Mouse (Mus musculus): Measurements from ENCODE around the gene Asb14. TPM values are rescaled to one million over a fixed set of nuclear protein-coding genes. Genes with fewer than 3 reads are reported as not detected.

The Asb14 gene
- polyA plus RNA-seq (2015; fragmentation: Nextera tagmentation; extraction: Ambion mirVana): 0.12 TPM in 1 of 2 replicates, not detected in the other

DNA sequence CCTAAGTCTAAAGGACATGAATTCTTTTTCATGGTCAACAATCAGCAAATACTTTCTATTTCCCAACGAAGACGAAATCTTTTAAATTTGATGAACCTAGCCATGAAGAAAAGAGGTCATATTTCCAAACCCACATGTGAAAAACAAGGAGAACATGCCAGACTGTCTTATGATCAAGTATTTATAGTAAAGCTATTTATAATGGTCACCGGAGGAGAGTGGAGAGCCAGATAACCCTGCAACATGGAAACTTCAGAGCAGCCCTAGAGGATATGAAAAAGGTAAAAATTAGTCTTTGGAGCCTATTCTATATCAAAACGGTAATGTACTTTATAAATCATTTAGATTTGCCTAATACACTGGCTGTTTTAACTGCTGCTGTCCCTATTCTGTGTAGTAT is at the start of gene Asb14:
Asb14 (plus strand) TSS at position 166 of the 400 bp plus-strand sequence.
- Histone ChIP-seq H3K36me3 (no peaks in the 10 kb centered on the region), H3K4me2 (no peak within 1 kb of the TSS), H3K9me3 (replicated peaks) (no peaks in the 10 kb centered on the region), H3K4me3 (replicated peaks) (no peak within 1 kb of the TSS), H3K27me3 (no peaks in the 10 kb centered on the region), H3K9ac (no peak within 1 kb of the TSS), H3K27ac (no peak within 1 kb of the TSS), H3K4me1 (no peaks in the 10 kb centered on the region)
- 92% methylated on average over 4 of the region's 4 CpGs for WGBS
- ATAC-seq (replicated peaks; ENCODE audit: low FRiP score): no peak

DNA sequence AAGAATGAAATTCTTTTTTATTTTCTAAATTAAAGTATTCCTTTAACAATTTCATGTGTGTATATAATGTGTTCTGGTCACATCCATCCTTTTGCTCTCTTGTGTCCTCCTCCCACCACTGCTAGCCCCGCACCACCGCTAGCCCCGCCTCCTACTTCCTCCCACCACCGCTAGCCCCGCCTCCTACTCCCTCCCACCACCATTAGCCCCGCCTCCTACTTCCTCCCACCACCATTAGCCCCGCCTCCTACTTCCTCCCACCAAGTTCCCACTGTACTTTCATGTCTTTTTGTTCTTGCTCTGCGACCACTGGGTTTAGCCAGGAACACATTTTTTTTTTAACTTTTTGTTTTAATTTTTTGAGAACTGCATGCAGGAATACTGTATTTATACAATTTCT is 41.3 kb upstream of the Asb14 start:
- Histone ChIP-seq H3K9me3 (replicated peaks) (no peaks in the 10 kb centered on the region), H3K36me3 (no peaks in the 10 kb centered on the region), H3K9ac (no peak overlapping the region), H3K27ac (no peak overlapping the region), H3K4me3 (replicated peaks) (no peak overlapping the region), H3K4me1 (no peaks in the 10 kb centered on the region), H3K4me2 (no peak overlapping the region), H3K27me3 (no peaks in the 10 kb centered on the region)
- no peak for ATAC-seq (replicated peaks; ENCODE audit: low FRiP score)
- WGBS: 84% methylated on average over 8 of the region's 8 CpGs

DNA sequence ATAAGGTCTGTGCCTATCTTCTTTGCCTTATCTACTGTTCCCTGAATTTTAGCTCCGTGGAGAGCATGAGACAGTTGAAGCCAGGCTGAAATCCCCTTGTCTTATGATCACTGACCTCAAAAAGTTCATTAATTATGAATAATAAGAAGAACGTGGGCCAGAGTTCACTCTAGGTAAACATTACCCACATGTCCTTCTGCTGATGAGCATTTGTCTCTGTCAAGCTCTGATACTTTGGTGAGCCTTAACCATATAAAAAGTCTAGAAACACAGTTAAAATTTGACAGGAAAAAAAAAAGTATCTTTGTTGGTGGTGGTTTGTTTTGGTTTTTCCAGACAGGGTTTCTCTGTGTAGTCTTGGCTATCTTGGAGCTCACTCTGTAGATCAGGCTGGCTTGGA is 40.3 kb upstream of the Asb14 start:
- ATAC-seq (replicated peaks; ENCODE audit: low FRiP score): no peak
- H3K4me2 ChIP-seq: no peak overlapping the region
- 64% methylated on average over 2 of the region's 2 CpGs for WGBS
- no peaks in the 10 kb centered on the region for H3K4me1 ChIP-seq
- no peaks in the 10 kb centered on the region for H3K27me3 ChIP-seq
- H3K27ac ChIP-seq: no peak overlapping the region
- no peak overlapping the region for H3K9ac ChIP-seq
- H3K4me3 ChIP-seq (replicated peaks): no peak overlapping the region
- H3K9me3 ChIP-seq (replicated peaks): no peaks in the 10 kb centered on the region
- no peaks in the 10 kb centered on the region for H3K36me3 ChIP-seq

DNA sequence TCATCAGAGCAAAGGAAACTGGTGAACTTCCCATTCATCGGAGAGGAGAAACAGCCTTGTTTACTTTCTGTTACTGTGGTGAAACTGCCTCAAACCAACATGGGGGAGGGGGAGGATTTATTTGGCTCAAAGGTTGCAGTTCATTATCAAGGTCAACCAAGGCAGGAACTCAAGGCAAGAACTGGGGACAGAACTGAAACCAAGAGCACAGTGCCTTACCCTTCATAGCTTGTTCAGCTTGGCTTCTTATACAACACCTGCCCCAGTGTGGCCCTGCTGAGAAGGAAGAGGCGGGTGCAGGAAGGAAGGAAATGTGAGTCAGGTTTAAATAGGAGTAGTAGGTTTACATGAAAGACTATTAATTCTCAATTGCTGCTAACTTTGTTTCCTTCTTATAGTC is 36.0 kb upstream of the Asb14 start:
- no peak for ATAC-seq (replicated peaks; ENCODE audit: low FRiP score)
- no peaks in the 10 kb centered on the region for H3K36me3 ChIP-seq
- H3K27me3 ChIP-seq: no peaks in the 10 kb centered on the region
- H3K4me3 ChIP-seq (replicated peaks): no peak overlapping the region
- no peak overlapping the region for H3K4me2 ChIP-seq
- no peaks in the 10 kb centered on the region for H3K9me3 ChIP-seq (replicated peaks)
- 71% methylated on average over 2 of the region's 2 CpGs for WGBS
- H3K9ac ChIP-seq: no peak overlapping the region
- H3K27ac ChIP-seq: peak overlapping the region; percentile 16; the same call in 1 of the 2 replicates
- H3K4me1 ChIP-seq: no peaks in the 10 kb centered on the region

DNA sequence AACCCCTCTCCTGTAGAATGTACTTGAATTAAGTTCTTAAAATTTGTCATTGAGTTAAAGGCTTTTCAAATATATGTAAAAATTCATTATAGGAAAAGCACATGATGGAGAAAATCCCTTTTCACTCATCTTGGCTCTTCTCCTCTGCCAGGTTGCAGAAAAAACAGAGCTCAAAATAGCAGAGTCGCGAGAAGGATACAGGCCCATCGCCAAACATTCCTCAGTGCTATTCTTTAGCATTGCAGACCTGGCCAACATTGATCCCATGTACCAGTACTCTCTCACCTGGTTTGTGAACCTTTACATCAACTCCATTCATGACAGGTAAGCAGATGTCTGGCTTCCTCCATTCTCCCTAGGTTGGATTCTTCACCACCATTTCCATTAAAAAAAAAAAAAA is 35.3 kb upstream of the Asb14 start:
- Histone ChIP-seq H3K9ac (no peak overlapping the region), H3K27ac (no peak overlapping the region), H3K4me1 (no peaks in the 10 kb centered on the region), H3K4me2 (no peak overlapping the region), H3K36me3 (no peaks in the 10 kb centered on the region), H3K27me3 (no peaks in the 10 kb centered on the region), H3K4me3 (replicated peaks) (no peak overlapping the region), H3K9me3 (replicated peaks) (no peaks in the 10 kb centered on the region)
- 95% methylated on average over 3 of the region's 3 CpGs for WGBS
- no peak for ATAC-seq (replicated peaks; ENCODE audit: low FRiP score)

DNA sequence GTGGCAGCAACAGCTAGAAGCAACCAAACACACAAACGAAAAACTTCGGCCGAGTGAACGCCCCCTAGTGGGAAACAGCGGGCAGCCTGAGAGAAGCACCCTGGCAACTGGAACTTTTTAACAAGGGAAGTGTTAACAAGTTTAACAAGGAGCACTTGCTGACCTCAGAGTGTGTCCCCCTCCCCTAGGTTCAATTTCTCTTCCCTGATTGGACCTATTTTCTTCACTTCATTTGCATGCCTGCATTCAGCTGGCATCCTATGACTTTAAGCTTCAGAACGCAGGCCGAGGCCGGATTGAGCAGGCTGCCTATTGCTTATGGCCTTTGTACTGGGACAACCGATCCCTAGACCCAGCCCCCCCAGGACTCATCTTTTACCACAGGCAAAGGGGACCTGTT is 27.0 kb upstream of the Asb14 start:
- no peak overlapping the region for H3K4me2 ChIP-seq
- WGBS: 74% methylated on average over 9 of the region's 9 CpGs
- no peak for ATAC-seq (replicated peaks; ENCODE audit: low FRiP score)
- no peaks in the 10 kb centered on the region for H3K36me3 ChIP-seq
- no peaks in the 10 kb centered on the region for H3K4me1 ChIP-seq
- no peaks in the 10 kb centered on the region for H3K9me3 ChIP-seq (replicated peaks)
- H3K27me3 ChIP-seq: no peaks in the 10 kb centered on the region
- H3K4me3 ChIP-seq (replicated peaks): no peak overlapping the region
- H3K27ac ChIP-seq: no peak overlapping the region
- H3K9ac ChIP-seq: no peak overlapping the region

DNA sequence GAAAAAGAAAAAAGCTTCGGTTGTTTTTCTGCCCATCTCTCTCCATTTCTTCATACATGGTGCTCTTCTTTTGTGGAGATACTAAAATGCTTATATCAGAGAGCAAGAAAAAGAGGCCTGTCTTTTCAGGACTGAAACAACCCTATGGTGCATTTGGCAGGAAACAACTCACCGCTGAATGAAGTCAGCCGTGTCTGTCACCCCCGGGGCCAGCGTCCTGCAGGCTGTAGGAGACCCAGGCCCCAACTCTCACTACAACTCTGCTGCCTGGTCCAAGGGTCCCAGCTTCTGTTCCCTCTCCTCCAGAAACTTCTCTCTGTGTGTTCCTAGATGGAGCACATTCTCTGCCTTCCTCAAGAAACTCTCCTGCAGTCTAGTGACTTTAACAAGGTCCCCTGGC is 26.1 kb upstream of the Asb14 start:
- H3K4me2 ChIP-seq: no peak overlapping the region
- H3K36me3 ChIP-seq: no peaks in the 10 kb centered on the region
- no peak overlapping the region for H3K27ac ChIP-seq
- no peaks in the 10 kb centered on the region for H3K9me3 ChIP-seq (replicated peaks)
- H3K27me3 ChIP-seq: no peaks in the 10 kb centered on the region
- H3K9ac ChIP-seq: no peak overlapping the region
- no peak overlapping the region for H3K4me3 ChIP-seq (replicated peaks)
- no peaks in the 10 kb centered on the region for H3K4me1 ChIP-seq
- WGBS: 85% methylated on average over 5 of the region's 5 CpGs
- ATAC-seq (replicated peaks; ENCODE audit: low FRiP score): no peak

DNA sequence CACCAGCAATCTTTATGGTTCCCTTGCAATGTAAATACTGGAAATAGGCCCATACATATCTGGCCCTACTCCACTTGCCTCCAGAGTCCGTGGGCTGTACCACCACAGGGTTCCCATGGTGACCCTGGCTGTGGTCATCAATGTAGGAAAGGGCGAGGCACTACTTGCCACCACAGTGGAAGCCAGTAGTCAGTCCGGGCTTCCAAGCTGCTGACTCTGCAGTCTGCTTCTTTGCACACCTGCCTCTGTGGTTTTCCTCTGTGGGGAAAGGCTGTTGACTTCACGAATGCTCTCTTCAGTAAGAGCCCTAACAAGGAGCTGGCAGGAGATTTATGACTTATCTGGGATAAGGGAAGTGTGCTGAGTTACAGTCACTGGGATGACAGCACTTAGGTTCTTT is 15.6 kb upstream of the Asb14 start:
- H3K9me3 ChIP-seq (replicated peaks): no peaks in the 10 kb centered on the region
- WGBS: 67% methylated on average over 4 of the region's 4 CpGs
- no peaks in the 10 kb centered on the region for H3K27me3 ChIP-seq
- ATAC-seq (replicated peaks; ENCODE audit: low FRiP score): no peak
- H3K4me3 ChIP-seq (replicated peaks): no peak overlapping the region
- no peaks in the 10 kb centered on the region for H3K36me3 ChIP-seq
- H3K4me1 ChIP-seq: no peaks in the 10 kb centered on the region
- H3K27ac ChIP-seq: no peak overlapping the region
- H3K4me2 ChIP-seq: no peak overlapping the region
- no peak overlapping the region for H3K9ac ChIP-seq

DNA sequence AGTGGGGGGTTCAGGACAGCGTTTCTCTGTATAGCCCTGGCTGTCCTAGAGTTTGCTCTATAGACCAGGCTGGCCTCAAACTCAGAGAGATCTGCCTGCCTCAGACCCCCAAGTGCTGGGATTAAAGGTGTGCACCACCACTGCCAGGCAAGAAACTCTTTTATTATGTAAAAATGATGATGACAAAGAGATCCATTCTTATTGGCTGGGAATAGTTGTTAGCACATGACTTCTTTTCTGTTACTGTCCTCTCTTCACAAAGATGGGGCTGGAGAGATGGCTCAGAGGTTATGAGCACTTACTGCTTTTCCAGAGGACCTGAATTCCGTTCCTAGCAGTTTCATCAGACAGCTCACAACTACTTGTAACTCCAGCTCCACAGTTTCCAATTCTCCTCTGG is 14.4 kb upstream of the Asb14 start:
- no peak for ATAC-seq (replicated peaks; ENCODE audit: low FRiP score)
- Histone ChIP-seq H3K4me2 (no peak overlapping the region), H3K4me1 (no peaks in the 10 kb centered on the region), H3K9ac (no peak overlapping the region), H3K4me3 (replicated peaks) (no peak overlapping the region), H3K27ac (no peak overlapping the region), H3K27me3 (no peaks in the 10 kb centered on the region), H3K9me3 (replicated peaks) (no peaks in the 10 kb centered on the region), H3K36me3 (no peaks in the 10 kb centered on the region)
- 82% methylated on average over 2 of the region's 2 CpGs for WGBS

DNA sequence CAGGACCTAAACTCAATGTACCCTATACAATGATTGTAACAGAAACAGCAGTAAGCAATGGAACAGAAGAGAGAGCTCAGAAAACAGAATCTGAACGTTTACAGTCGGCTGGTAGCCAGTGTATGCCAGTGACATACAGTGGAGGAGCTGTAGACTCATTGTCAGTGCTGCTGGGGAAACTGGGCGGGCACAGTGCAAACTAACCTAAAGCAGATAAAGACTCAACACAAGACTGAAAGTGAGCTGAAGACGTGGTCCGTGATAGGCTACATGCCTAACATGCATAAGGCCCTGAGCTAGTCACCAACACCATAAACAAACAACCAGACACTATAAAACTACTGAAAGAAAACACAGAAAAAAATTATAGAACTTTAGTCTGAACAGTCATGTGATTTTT is 12.7 kb upstream of the Asb14 start:
- H3K36me3 ChIP-seq: no peaks in the 10 kb centered on the region
- no peaks in the 10 kb centered on the region for H3K4me1 ChIP-seq
- no peak overlapping the region for H3K4me3 ChIP-seq (replicated peaks)
- H3K27me3 ChIP-seq: no peaks in the 10 kb centered on the region
- H3K9me3 ChIP-seq (replicated peaks): no peaks in the 10 kb centered on the region
- no peak for ATAC-seq (replicated peaks; ENCODE audit: low FRiP score)
- no peak overlapping the region for H3K9ac ChIP-seq
- H3K4me2 ChIP-seq: no peak overlapping the region
- 86% methylated on average over 5 of the region's 5 CpGs for WGBS
- H3K27ac ChIP-seq: no peak overlapping the region

DNA sequence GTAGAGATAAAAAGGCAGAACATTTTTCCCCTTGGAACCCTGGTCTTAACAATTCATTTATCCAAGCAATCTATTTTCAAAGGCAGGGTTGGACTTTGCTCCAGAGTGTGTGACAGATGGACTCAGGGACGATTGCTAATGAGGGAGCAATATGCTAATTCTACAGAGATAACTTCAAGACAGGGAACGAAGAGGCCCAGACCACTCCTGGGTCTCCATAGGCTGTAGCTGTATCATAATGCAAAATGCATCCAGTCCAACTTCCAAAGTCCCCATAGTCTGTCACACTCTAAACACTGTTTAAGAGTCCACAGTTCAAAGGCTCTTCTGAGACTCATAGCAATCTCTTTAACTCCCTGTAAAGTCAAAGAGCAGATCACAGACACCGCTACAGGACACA is 7.1 kb upstream of the Asb14 start:
- no peaks in the 10 kb centered on the region for H3K36me3 ChIP-seq
- WGBS: 77% methylated on average over 3 of the region's 3 CpGs
- no peaks in the 10 kb centered on the region for H3K9me3 ChIP-seq (replicated peaks)
- H3K4me2 ChIP-seq: no peak overlapping the region
- H3K4me3 ChIP-seq (replicated peaks): no peak overlapping the region
- no peak overlapping the region for H3K9ac ChIP-seq
- H3K27ac ChIP-seq: no peak overlapping the region
- no peak for ATAC-seq (replicated peaks; ENCODE audit: low FRiP score)
- no peaks in the 10 kb centered on the region for H3K4me1 ChIP-seq
- no peaks in the 10 kb centered on the region for H3K27me3 ChIP-seq

DNA sequence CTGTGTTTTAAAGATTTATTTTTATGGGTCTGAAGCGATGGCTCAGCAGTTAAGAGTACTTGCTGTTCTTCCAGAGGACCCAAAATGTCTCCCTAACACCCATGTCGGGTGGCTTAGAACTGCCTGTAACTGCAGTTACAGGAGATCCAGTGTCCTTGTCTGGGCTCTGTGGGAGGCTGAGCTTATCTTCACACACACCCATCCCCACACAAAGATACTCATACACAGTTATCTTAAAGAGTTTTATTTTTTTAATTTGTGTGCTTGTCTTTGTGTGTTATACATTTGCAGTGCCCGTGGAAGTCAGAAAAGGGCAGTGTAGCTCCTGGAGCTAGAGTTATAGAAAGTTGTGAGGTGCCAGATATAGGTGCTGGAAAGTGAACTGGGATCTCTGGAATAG is 3.6 kb upstream of the Asb14 start:
- Histone ChIP-seq H3K36me3 (no peaks in the 10 kb centered on the region), H3K4me1 (no peaks in the 10 kb centered on the region), H3K4me3 (replicated peaks) (no peak overlapping the region), H3K27me3 (no peaks in the 10 kb centered on the region), H3K27ac (no peak overlapping the region), H3K4me2 (no peak overlapping the region), H3K9me3 (replicated peaks) (no peaks in the 10 kb centered on the region), H3K9ac (no peak overlapping the region)
- WGBS: 86% methylated on average over 3 of the region's 3 CpGs
- no peak for ATAC-seq (replicated peaks; ENCODE audit: low FRiP score)

DNA sequence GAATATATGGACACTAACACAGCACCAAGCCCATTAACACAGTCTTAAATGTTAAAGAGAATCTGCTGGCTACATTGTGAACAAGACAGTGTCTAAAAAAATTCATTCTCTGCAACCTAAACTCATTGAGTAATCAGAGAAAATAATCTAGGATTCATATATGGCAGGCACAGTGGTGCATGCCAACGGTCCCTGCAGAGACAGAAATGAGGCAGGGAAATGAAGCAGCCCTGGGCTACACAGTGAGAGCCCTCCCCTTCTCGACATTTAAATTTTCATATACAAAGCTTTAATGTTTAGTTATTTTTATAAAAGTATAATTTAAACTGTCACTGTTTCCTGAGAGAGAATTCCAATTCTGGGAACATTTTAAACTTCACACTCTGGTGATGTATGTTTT is 5.1 kb downstream of the Asb14 start:
- no peaks in the 10 kb centered on the region for H3K4me1 ChIP-seq
- H3K9me3 ChIP-seq (replicated peaks): no peaks in the 10 kb centered on the region
- ATAC-seq (replicated peaks; ENCODE audit: low FRiP score): no peak
- no peak overlapping the region for H3K4me2 ChIP-seq
- H3K4me3 ChIP-seq (replicated peaks): no peak overlapping the region
- no peak overlapping the region for H3K9ac ChIP-seq
- 83% methylated on average over 2 of the region's 2 CpGs for WGBS
- H3K36me3 ChIP-seq: no peaks in the 10 kb centered on the region
- H3K27ac ChIP-seq: no peak overlapping the region
- H3K27me3 ChIP-seq: no peaks in the 10 kb centered on the region

Measured in kidney, embryonic 15.5 days (tissue).